Mouse (Mus musculus) spleen, adult 2 months (tissue): ENCODE results near the gene Spcs2. TPM values are rescaled to one million over a fixed set of nuclear protein-coding genes. Genes with fewer than 3 reads are reported as not detected.

ENCODE experiments used
- DNase-seq, 2 experiments: peaks; one replicate each; pipeline versions ENCODE4 v3.0.0 to v3.0.0-alpha.2; 2012 to 2021; ENCODE audit warnings: low spot score in 2 of 2, low read depth in 1 of 2
- H3K27ac ChIP-seq: fragments of 200-500 bp; 2 replicates; pipeline ENCODE4 v1.5.1; 2012; ENCODE audit warnings: low read length, inconsistent platforms; ENCODE audit not compliant: insufficient read depth
- H3K27me3 ChIP-seq: fragments of 200-500 bp; 2 replicates; pipeline ENCODE4 v1.6.1; 2012; ENCODE audit warnings: mild to moderate bottlenecking, moderate library complexity, low read length, inconsistent platforms; ENCODE audit not compliant: control insufficient read depth, insufficient read depth
- H3K36me3 ChIP-seq: fragments of 200-500 bp; 2 replicates; pipeline ENCODE4 v1.6.1; 2012; ENCODE audit warnings: mild to moderate bottlenecking, low read length, inconsistent platforms; ENCODE audit not compliant: control insufficient read depth, insufficient read depth
- H3K4me1 ChIP-seq: fragments of 200-500 bp; 2 replicates; pipeline ENCODE4 v1.6.1; 2011; ENCODE audit warnings: inconsistent platforms; ENCODE audit not compliant: control insufficient read depth, insufficient read depth, insufficient read length
- H3K4me3 ChIP-seq: fragments of 200-500 bp; 2 replicates; pipeline ENCODE4 v1.5.1; 2011; ENCODE audit warnings: mild to moderate bottlenecking, inconsistent platforms; ENCODE audit not compliant: insufficient read depth, insufficient read length; ENCODE audit errors: extremely low read depth
- CTCF ChIP-seq: fragments of 200-500 bp; IDR thresholded peaks from 2 replicates; pipeline ENCODE4 v1.5.1; 2011; ENCODE audit warnings: mild to moderate bottlenecking, inconsistent platforms; ENCODE audit not compliant: insufficient read depth, insufficient read length, insufficient replicate concordance; ENCODE audit errors: extremely low read depth
- POLR2A ChIP-seq: fragments of 200-500 bp; IDR thresholded peaks from 2 replicates; pipeline ENCODE4 v1.6.1; 2011; ENCODE audit warnings: low read depth, low read length, inconsistent platforms
- WGBS: fragments of 180-500 bp; shearing (Covaris S2); methylation state at CpG from one replicate; pipeline ENCODE4 v1.1.7; 2018; 5-methylcytosine and 5-hydroxymethylcytosine counted together
- polyA plus RNA-seq: library from polyadenylated mRNA; depleted of rRNA; stranded (reverse); fragments of >200 nt; gene quantifications from 2 replicates; pipeline ENCODE4 v1.2.3, GENCODE M21; 2012; rRNA removed

Gene Spcs2
- polyA plus RNA-seq, 1 experiment, result 17.7 TPM

DNA sequence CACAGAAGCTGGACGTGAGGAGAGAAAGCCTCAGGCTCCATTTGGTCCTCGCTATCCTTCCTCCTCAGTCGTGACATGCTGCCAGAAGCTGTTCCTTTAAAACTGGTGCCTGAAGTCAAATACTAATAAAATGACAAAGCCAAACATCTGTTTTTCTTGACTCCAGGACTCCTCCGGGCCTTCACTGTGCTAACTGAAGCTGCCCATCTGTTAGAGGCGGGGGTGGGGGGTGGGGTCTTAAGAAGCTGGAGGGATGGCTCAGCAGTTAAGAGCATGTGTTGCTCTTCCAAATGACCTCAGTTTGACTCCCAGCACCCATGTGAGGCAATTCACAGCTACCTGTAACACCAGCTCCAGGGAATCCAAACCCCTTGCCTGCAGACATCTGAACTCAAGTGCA, 74.7 kb downstream of the Spcs2 start:
- Histone ChIP-seq H3K36me3 (no peaks in the 10 kb centered on the region), H3K27ac (no peak overlapping the region), H3K4me3 (no peak overlapping the region), H3K27me3 (no peaks in the 10 kb centered on the region), H3K4me1 (no peaks in the 10 kb centered on the region)
- no peak for DNase-seq
- no peak for TF ChIP-seq POLR2A
- TF ChIP-seq CTCF, result no peak
- 80% methylated on average over 5 of the region's 5 CpGs for WGBS

DNA sequence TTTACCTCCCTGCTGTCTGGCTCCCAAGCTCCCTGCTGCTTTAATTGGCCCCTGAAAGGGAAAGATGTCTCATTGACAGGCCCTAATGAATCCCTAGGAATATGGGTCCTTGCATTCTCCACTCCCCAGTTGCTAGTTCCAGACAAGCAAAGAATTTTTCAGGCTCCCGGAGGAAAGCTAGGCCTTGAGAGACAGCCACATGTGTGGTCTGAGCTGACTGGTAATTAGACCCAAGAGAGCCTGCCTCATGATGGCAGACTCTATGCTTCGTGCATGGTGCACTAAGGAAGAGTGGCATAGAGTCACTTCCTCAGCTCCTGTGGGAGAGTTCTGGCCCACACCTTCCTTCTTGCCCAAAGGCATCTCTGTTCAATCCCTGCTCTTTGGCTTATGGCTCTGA, 75.3 kb downstream of the Spcs2 start:
- H3K36me3 ChIP-seq, result no peaks in the 10 kb centered on the region
- H3K4me1 ChIP-seq, result no peaks in the 10 kb centered on the region
- DNase-seq, result no peak
- H3K27me3 ChIP-seq, result no peaks in the 10 kb centered on the region
- no peak overlapping the region for H3K27ac ChIP-seq
- no peak for TF ChIP-seq CTCF
- TF ChIP-seq POLR2A, result no peak
- H3K4me3 ChIP-seq, result no peak overlapping the region
- 88% methylated on average over 2 of the region's 2 CpGs for whole genome bisulfite sequencing

Other genes starting within 250 kb of the Spcs2 start
- gene Tpbgl, start 236.4 kb downstream of the Spcs2 start, polyA plus RNA-seq, result 5.5 and 9.1 TPM in 2 replicates
- 39.1 and 45.7 TPM in 2 replicates for gene Slco2b1, start 152.1 kb downstream of the Spcs2 start, polyA plus RNA-seq
- 0.15 TPM in 1 of 2 replicates, not detected in the other for gene Olfr520, start 133.2 kb downstream of the Spcs2 start, polyA plus RNA-seq
- not detected in 2 replicates for gene Olfr521, start 100.0 kb downstream of the Spcs2 start, polyA plus RNA-seq
- gene Neu3, start 35.0 kb downstream of the Spcs2 start, polyA plus RNA-seq, result 2.4 and 3.7 TPM in 2 replicates
- 0.12 TPM in 1 of 2 replicates, not detected in the other for gene Xrra1, start 4.3 kb downstream of the Spcs2 start, polyA plus RNA-seq
- 4.3 and 4.4 TPM in 2 replicates for gene Rnf169, start 117.0 kb upstream of the Spcs2 start, polyA plus RNA-seq
- 0.08 and 0.13 TPM in 2 replicates for gene Chrdl2, start 142.7 kb upstream of the Spcs2 start, polyA plus RNA-seq